Mouse (Mus musculus): ENCODE measurements around the gene Chchd5. TPM values are rescaled to one million over a fixed set of nuclear protein-coding genes. Genes with fewer than 3 reads are reported as not detected.
A peak's percentile ranks its signal among the peaks of the same experiment; 100 is the strongest.

Chchd5 gene
- 26.9 and 27.2 TPM in 2 replicates for polyA plus RNA-seq (2015; fragmentation: Nextera tagmentation; extraction: Ambion mirVana)

DNA sequence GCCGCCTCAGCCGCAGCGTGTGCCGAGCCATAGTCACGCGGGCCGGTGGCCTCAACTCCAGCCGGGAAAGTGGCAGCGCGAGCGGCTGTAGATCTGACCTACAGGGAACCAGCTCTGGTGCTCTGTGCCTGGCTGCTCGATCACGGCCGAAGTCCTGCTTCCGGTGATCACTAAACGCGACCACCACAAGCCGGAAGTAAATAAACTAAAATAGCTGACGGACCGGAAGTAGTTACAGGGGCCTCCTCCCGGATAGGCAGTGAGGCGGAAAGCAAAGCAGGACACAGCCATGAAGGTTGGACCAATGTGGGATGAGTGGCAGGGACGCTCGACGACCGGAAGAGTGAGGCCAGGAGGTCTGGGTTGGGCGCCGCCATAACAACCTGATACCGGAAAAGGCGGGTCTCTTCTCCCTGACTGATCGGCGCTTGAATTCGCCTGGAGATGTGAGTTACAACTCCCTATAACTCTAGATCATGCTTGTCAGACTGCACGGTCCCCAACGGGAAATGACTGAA lies at the start of gene Chchd5:
Gene Chchd5, plus strand, starts transcription at position 289 of the 518 bp plus-strand sequence.
- under 1% methylated on average over 35 of the region's 35 CpGs for WGBS

GRCm38 (mm10) chr2:129081097-129081496 lies 48.4 kb upstream of the Chchd5 start:
- no peak for ATAC-seq
- H3K9ac ChIP-seq, result no peak overlapping the region
- H3K4me2 ChIP-seq, result no peak overlapping the region
- no peak overlapping the region for H3K4me3 ChIP-seq
- H3K4me1 ChIP-seq, result no peaks in the 10 kb centered on the region
- H3K9me3 ChIP-seq (replicated peaks), result no peaks in the 10 kb centered on the region
- peaks cover 81% of the 10 kb centered on the region for H3K36me3 ChIP-seq (ENCODE audit: poor library complexity, severe bottlenecking)
- no peaks in the 10 kb centered on the region for H3K27me3 ChIP-seq
- 70% methylated on average over 13 of the region's 13 CpGs for WGBS
- H3K27ac ChIP-seq, result no peak overlapping the region

More for the DNA sequence above, at the start of gene Chchd5:
- Histone ChIP-seq H3K4me3 (peak within 1 kb of the TSS; percentile 70), H3K4me2 (peak within 1 kb of the TSS; percentile 83), H3K4me1 (peaks cover 20% of the 10 kb centered on the region), H3K27ac (peak within 1 kb of the TSS; percentile 85), H3K36me3 (ENCODE audit: poor library complexity, severe bottlenecking) (peaks cover 62% of the 10 kb centered on the region), H3K9ac (peak within 1 kb of the TSS; percentile 79), H3K9me3 (replicated peaks) (peaks cover 12% of the 10 kb centered on the region), H3K27me3 (no peaks in the 10 kb centered on the region)
- peak; percentile 100 for ATAC-seq

- peaks cover 65% of the 10 kb centered on the region for H3K36me3 ChIP-seq (ENCODE audit: poor library complexity, severe bottlenecking)
- WGBS, result 93% methylated on average over 5 of the region's 5 CpGs
- H3K9me3 ChIP-seq (replicated peaks), result no peaks in the 10 kb centered on the region
- H3K9ac ChIP-seq, result no peak overlapping the region
- no peaks in the 10 kb centered on the region for H3K27me3 ChIP-seq
- H3K4me3 ChIP-seq, result no peak overlapping the region
- no peak overlapping the region for H3K27ac ChIP-seq
- no peaks in the 10 kb centered on the region for H3K4me1 ChIP-seq
- H3K4me2 ChIP-seq, result no peak overlapping the region
- ATAC-seq, result no peak
These were observed 46.0 kb upstream of the Chchd5 start for GRCm38 (mm10) chr2:129083514-129083913.

GRCm38 (mm10) chr2:129084959-129085358 lies 44.5 kb upstream of the Chchd5 start:
- Histone ChIP-seq H3K27me3 (no peaks in the 10 kb centered on the region), H3K27ac (no peak overlapping the region), H3K4me2 (no peak overlapping the region), H3K36me3 (ENCODE audit: poor library complexity, severe bottlenecking) (peaks cover 65% of the 10 kb centered on the region), H3K9me3 (replicated peaks) (no peaks in the 10 kb centered on the region), H3K9ac (no peak overlapping the region), H3K4me1 (no peaks in the 10 kb centered on the region), H3K4me3 (no peak overlapping the region)
- 60% methylated on average over 2 of the region's 2 CpGs for WGBS
- no peak for ATAC-seq

DNA sequence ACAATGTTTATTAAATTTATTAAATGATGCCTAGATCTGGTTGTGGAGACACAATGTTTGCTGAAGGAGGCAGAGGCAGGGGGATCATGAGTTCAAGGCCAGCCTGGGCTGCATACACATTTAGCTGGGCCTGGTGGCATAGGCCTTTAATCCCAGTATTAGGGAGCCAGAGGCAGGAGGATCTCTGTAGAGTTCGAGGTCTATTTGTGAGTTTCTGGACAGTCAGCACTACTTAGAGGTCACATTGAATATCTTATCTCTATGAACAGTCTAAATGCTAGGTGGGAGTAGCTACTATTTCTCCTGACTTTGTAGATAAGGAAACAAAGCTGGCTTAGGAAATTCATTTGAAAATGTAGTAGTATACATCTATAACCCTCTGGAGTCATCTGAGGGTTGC lies 42.0 kb upstream of the Chchd5 start:
- no peaks in the 10 kb centered on the region for H3K27me3 ChIP-seq
- no peak overlapping the region for H3K4me2 ChIP-seq
- H3K4me3 ChIP-seq, result no peak overlapping the region
- H3K36me3 ChIP-seq (ENCODE audit: poor library complexity, severe bottlenecking), result peaks cover 67% of the 10 kb centered on the region
- H3K9me3 ChIP-seq (replicated peaks), result no peaks in the 10 kb centered on the region
- ATAC-seq, result no peak
- no peak overlapping the region for H3K27ac ChIP-seq
- WGBS, result 92% methylated on average over 1 of the region's 1 CpGs
- no peaks in the 10 kb centered on the region for H3K4me1 ChIP-seq
- H3K9ac ChIP-seq, result no peak overlapping the region

- no peaks in the 10 kb centered on the region for H3K9me3 ChIP-seq (replicated peaks)
- no peak overlapping the region; the same call in 1 of the 2 replicates for H3K9ac ChIP-seq
- no peaks in the 10 kb centered on the region for H3K27me3 ChIP-seq
- 93% methylated on average over 4 of the region's 4 CpGs for WGBS
- no peak overlapping the region for H3K4me2 ChIP-seq
- no peak overlapping the region for H3K4me3 ChIP-seq
- ATAC-seq, result no peak
- no peaks in the 10 kb centered on the region for H3K4me1 ChIP-seq
- H3K27ac ChIP-seq, result no peak overlapping the region
- peaks cover 82% of the 10 kb centered on the region for H3K36me3 ChIP-seq (ENCODE audit: poor library complexity, severe bottlenecking)
These were observed 39.1 kb upstream of the Chchd5 start for GRCm38 (mm10) chr2:129090370-129090769.

GRCm38 (mm10) chr2:129092810-129093209 lies 36.7 kb upstream of the Chchd5 start:
- Histone ChIP-seq H3K4me2 (no peak overlapping the region), H3K9me3 (replicated peaks) (no peaks in the 10 kb centered on the region), H3K9ac (peak overlapping the region; percentile 16; the same call in 1 of the 2 replicates), H3K27me3 (no peaks in the 10 kb centered on the region), H3K36me3 (ENCODE audit: poor library complexity, severe bottlenecking) (peaks cover 74% of the 10 kb centered on the region), H3K27ac (no peak overlapping the region), H3K4me3 (no peak overlapping the region), H3K4me1 (no peaks in the 10 kb centered on the region)
- no peak for ATAC-seq
- 96% methylated on average over 12 of the region's 12 CpGs for WGBS

GRCm38 (mm10) chr2:129093926-129094724 lies 35.4 kb upstream of the Chchd5 start:
- WGBS, result 90% methylated on average over 18 of the region's 18 CpGs
- Histone ChIP-seq H3K9me3 (replicated peaks) (no peaks in the 10 kb centered on the region), H3K9ac (no peak overlapping the region), H3K4me3 (no peak overlapping the region), H3K27me3 (no peaks in the 10 kb centered on the region), H3K4me2 (no peak overlapping the region), H3K4me1 (no peaks in the 10 kb centered on the region), H3K27ac (no peak overlapping the region), H3K36me3 (ENCODE audit: poor library complexity, severe bottlenecking) (peaks cover 64% of the 10 kb centered on the region)
- ATAC-seq, result no peak

GRCm38 (mm10) chr2:129100784-129101310 lies 28.7 kb upstream of the Chchd5 start, which contains the start of gene Polr1b:
TSS of gene Polr1b (plus strand) at chr2:129100995.
- H3K9me3 ChIP-seq (replicated peaks), result no peaks in the 10 kb centered on the region; the same call in 1 of the 2 replicates
- H3K4me2 ChIP-seq, result peak within 1 kb of the TSS; percentile 75
- H3K4me1 ChIP-seq, result peaks cover 13% of the 10 kb centered on the region
- H3K4me3 ChIP-seq, result peak within 1 kb of the TSS; percentile 74
- ATAC-seq, result peak; percentile 99
- peaks cover 31% of the 10 kb centered on the region for H3K36me3 ChIP-seq (ENCODE audit: poor library complexity, severe bottlenecking)
- under 1% methylated on average over 35 of the region's 35 CpGs for WGBS
- no peak within 1 kb of the TSS for H3K27ac ChIP-seq
- H3K27me3 ChIP-seq, result no peaks in the 10 kb centered on the region
- peak within 1 kb of the TSS; percentile 70 for H3K9ac ChIP-seq

DNA sequence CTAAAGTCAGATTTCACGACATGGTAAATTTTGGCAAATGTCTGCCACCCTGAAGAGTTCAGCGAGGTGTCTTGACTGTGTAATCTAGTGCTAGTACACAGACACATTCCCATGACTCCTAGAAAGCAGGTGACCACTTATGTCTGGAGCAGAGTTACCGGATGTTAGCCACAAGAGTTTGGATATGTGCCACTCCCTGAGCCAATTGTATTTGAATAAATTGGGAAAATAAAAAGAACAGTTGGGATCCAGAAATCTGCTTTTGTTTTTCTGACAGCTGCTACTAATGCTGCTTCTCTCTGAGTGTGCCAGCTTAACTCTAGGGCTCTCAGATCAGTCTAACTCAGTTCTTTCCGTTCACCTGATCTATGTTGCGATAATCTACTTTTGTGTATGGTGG lies 16.6 kb upstream of the Chchd5 start:
- Histone ChIP-seq H3K9ac (no peak overlapping the region), H3K4me1 (no peaks in the 10 kb centered on the region), H3K9me3 (replicated peaks) (no peaks in the 10 kb centered on the region), H3K27ac (no peak overlapping the region), H3K27me3 (no peaks in the 10 kb centered on the region), H3K4me3 (no peak overlapping the region), H3K36me3 (ENCODE audit: poor library complexity, severe bottlenecking) (peaks cover 79% of the 10 kb centered on the region), H3K4me2 (no peak overlapping the region)
- no peak for ATAC-seq
- WGBS, result 93% methylated on average over 5 of the region's 5 CpGs

DNA sequence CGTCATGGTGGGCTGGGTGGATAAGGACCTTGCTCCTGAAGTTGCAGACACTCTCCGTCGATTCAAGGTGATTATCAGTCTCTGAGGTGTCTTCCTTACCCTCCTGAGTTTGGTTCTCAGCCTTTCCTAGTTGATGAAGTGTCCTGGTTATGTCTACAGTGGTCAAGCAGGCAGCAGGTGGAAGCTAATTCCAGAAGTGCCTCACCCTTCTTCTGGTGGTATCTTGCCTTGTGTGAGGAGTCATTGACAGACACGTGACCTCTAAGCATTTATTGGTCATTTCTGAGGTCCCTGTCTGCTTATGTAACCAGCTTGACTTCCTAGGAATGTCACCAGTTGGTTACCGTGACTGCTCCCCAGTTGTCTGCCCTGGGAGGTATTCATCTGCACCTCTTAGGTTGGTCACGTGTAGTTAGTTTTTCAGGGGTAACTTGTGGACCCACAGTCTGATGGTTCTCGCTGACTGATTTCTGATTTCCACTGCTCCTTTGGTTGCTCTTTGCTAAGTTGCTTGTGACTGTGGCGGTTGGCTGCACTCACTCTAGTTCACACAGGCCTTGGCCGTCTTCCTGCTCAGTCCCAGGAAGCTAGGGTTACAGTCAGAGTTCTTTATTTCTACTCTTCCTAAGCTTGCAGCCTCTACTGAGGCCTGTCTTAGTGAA lies 13.7 kb upstream of the Chchd5 start:
- WGBS, result 94% methylated on average over 9 of the region's 9 CpGs
- Histone ChIP-seq H3K4me2 (no peak overlapping the region), H3K4me3 (no peak overlapping the region), H3K27me3 (no peaks in the 10 kb centered on the region), H3K9me3 (replicated peaks) (no peaks in the 10 kb centered on the region), H3K9ac (no peak overlapping the region), H3K36me3 (ENCODE audit: poor library complexity, severe bottlenecking) (peaks cover 88% of the 10 kb centered on the region), H3K27ac (no peak overlapping the region), H3K4me1 (no peaks in the 10 kb centered on the region)
- ATAC-seq, result no peak

- H3K4me2 ChIP-seq, result no peak overlapping the region
- H3K4me3 ChIP-seq, result no peak overlapping the region
- peaks cover 92% of the 10 kb centered on the region for H3K36me3 ChIP-seq (ENCODE audit: poor library complexity, severe bottlenecking)
- no peaks in the 10 kb centered on the region for H3K4me1 ChIP-seq
- H3K9me3 ChIP-seq (replicated peaks), result no peaks in the 10 kb centered on the region
- H3K9ac ChIP-seq, result no peak overlapping the region
- no peak for ATAC-seq
- H3K27ac ChIP-seq, result no peak overlapping the region
- H3K27me3 ChIP-seq, result no peaks in the 10 kb centered on the region
- 96% methylated on average over 1 of the region's 1 CpGs for WGBS
These were observed 13.1 kb upstream of the Chchd5 start for GRCm38 (mm10) chr2:129116368-129116739.
